Mouse (Mus musculus): ENCODE measurements around the gene Ptn. TPM values are rescaled to one million over a fixed set of nuclear protein-coding genes. Genes with fewer than 3 reads are reported as not detected.

Ptn gene
- polyA plus RNA-seq (2015; fragmentation: Nextera tagmentation; extraction: Ambion mirVana): 102 and 134 TPM in 2 replicates

GRCm38 (mm10) chr6:36809747-36810285 lies at the start of gene Ptn:
Gene Ptn, minus strand, starts transcription at chr6:36810220.

Small RNA genes lying within 50 kb of the gene (microRNA-seq; reads per million reads assigned to microRNA genes)
- not detected for gene Gm25111
